Mouse (Mus musculus) ES-Bruce4 (cell line): ENCODE measurements around the gene En1. TPM values are rescaled to one million over a fixed set of nuclear protein-coding genes. Genes with fewer than 3 reads are reported as not detected.

Experiments
- H3K27ac ChIP-seq: 2 replicates; pipeline ENCODE4 v1.5.1; 2012; ENCODE audit warnings: low read length, inconsistent platforms; ENCODE audit not compliant: insufficient read depth
- H3K27me3 ChIP-seq: 2 replicates; pipeline ENCODE4 v1.6.1; 2012; ENCODE audit warnings: mild to moderate bottlenecking, low read length, inconsistent platforms; ENCODE audit not compliant: control insufficient read depth, poor library complexity, insufficient read depth, severe bottlenecking
- H3K36me3 ChIP-seq: 2 replicates; pipeline ENCODE4 v1.6.1; 2012; ENCODE audit warnings: inconsistent platforms, mild to moderate bottlenecking, low read length, moderate library complexity; ENCODE audit not compliant: control insufficient read depth, poor library complexity, insufficient read depth, severe bottlenecking
- H3K4me1 ChIP-seq: one replicate; pipeline ENCODE4 v1.8.1; 2011; ENCODE audit warnings: low read length; ENCODE audit not compliant: control insufficient read depth, insufficient read depth
- H3K4me3 ChIP-seq: 2 replicates; pipeline ENCODE4 v1.5.1; 2011; ENCODE audit warnings: low read depth, mild to moderate bottlenecking, low read length
- H3K9ac ChIP-seq: 2 replicates; pipeline ENCODE4 v1.6.1; 2012; ENCODE audit warnings: low read depth, mild to moderate bottlenecking, inconsistent platforms; ENCODE audit not compliant: poor library complexity, severe bottlenecking
- H3K9me3 ChIP-seq: replicated peaks from 2 replicates; pipeline ENCODE4 v1.6.1; 2012; ENCODE audit warnings: mild to moderate bottlenecking, low read length, inconsistent platforms; ENCODE audit not compliant: control insufficient read depth, poor library complexity, insufficient read depth, severe bottlenecking
- CTCF ChIP-seq: IDR thresholded peaks from one replicate; pipeline ENCODE4 v1.8.1; 2011; ENCODE audit warnings: low read depth, low read length
- EP300 ChIP-seq: IDR thresholded peaks from 2 replicates; pipeline ENCODE4 v1.6.1; 2011; ENCODE audit warnings: low read depth, low read length; ENCODE audit not compliant: insufficient read depth
- POLR2A ChIP-seq: IDR thresholded peaks from one replicate; pipeline ENCODE4 v1.8.1; 2011; ENCODE audit warnings: low read length; ENCODE audit not compliant: insufficient read depth
- polyA plus RNA-seq: library from polyadenylated mRNA; stranded (reverse); fragments of >200 nt; gene quantifications from 2 replicates; pipeline ENCODE4 v1.2.4, GENCODE M21; 2011; ENCODE audit warnings: low read depth; ENCODE audit not compliant: missing spikeins, insufficient read depth, insufficient read length

Gene En1
- polyA plus RNA-seq, 1 experiment = 0.61 TPM

DNA sequence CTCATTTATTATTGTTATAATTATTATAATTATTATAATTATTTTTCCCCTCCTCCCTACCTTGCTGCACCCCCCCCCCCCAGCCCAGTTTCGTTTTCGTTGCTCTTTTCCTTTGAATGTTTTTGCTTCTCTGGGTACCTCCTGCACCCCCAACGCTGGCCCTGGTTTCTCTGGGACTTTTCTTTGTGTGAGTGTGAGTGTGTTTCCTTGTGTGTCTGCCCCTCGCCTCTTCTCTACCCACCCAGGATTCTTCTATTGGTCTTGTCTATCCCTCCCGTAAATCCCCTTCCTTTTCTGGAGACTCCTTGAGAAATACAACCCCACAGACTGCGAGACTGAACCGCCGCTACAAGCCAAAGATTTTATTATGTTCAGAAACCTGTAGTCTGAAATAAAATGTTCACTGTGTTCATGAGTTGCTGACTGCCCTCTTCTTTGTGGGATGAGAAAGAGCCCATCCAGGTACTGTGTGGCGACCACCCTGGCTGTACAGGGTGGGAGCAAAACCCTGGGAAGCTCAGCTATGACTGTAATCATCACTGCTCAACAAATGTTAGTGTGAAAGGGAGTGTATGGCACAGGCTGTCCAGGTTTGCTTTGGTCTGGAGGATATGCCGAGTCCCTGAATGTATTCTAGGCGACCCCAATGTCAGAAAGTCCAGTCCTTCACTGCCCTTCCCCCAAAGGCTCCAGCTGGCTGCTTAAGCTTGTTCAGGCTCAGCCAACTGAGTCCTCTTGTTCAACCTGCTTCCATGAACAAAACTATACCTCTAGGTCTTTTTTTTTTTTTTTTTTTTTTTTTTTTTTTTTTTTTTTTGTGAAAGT lies 5.6 kb downstream of the En1 start:
- no peak overlapping the region for H3K27ac ChIP-seq

DNA sequence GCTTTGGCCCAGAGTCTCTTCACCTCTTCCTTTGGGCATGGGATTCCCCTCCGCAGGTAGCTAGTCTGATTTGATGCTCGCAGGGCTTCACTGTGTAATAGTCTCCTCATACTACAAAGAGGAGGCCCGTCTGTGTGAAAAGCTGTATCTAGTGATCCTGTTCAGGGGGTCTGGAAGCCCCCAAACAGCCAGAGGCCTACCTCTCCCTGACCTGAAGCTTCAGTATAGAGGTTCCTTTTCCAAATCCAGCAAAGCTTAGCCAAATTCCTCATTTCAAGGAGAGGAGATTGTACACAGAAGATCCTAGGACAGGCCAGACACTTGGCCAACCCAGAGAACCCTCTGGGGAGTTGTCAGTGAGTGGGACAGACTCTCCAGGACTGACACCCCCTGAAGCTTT lies 6.2 kb downstream of the En1 start:
- Histone ChIP-seq H3K36me3 (no peaks in the 10 kb centered on the region), H3K4me3 (no peak overlapping the region), H3K4me1 (no peaks in the 10 kb centered on the region), H3K27me3 (peaks cover 18% of the 10 kb centered on the region), H3K27ac (no peak overlapping the region), H3K9ac (no peak overlapping the region), H3K9me3 (no peaks in the 10 kb centered on the region)
- TF ChIP-seq EP300 = no peak
- no peak for TF ChIP-seq POLR2A
- TF ChIP-seq CTCF = no peak

More for the DNA sequence above, 5.6 kb downstream of the En1 start:
- Histone ChIP-seq H3K4me1 (no peaks in the 10 kb centered on the region), H3K9me3 (no peaks in the 10 kb centered on the region), H3K4me3 (no peak overlapping the region), H3K9ac (no peak overlapping the region), H3K36me3 (no peaks in the 10 kb centered on the region), H3K27me3 (peaks cover 23% of the 10 kb centered on the region)
- TF ChIP-seq CTCF (no peak), POLR2A (no peak), EP300 (no peak)

DNA sequence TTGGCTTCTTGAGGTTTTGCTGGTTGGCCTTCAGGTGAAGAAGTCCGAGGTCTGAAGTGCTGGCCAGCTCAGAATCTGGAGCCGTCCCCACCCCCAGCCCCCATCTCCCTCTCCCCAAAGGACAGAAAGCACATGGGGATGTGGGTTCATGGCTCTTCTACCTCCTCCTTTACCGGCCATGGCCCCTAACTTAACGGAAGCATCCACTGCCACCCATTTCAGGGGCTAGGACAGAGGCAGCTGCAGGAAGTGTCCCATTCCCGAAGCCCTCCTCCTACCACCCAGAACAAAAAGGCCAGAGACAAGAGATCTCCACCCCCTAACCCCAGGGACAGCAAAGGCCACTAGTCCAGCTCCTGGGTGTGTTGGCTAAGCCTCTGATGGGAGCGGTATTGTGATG lies 7.4 kb downstream of the En1 start:
- Histone ChIP-seq H3K4me1 (no peaks in the 10 kb centered on the region), H3K27me3 (peaks cover 13% of the 10 kb centered on the region), H3K27ac (no peak overlapping the region), H3K9ac (no peak overlapping the region), H3K9me3 (no peaks in the 10 kb centered on the region), H3K4me3 (no peak overlapping the region), H3K36me3 (no peaks in the 10 kb centered on the region)
- no peak for TF ChIP-seq EP300
- TF ChIP-seq POLR2A = no peak
- no peak for TF ChIP-seq CTCF

DNA sequence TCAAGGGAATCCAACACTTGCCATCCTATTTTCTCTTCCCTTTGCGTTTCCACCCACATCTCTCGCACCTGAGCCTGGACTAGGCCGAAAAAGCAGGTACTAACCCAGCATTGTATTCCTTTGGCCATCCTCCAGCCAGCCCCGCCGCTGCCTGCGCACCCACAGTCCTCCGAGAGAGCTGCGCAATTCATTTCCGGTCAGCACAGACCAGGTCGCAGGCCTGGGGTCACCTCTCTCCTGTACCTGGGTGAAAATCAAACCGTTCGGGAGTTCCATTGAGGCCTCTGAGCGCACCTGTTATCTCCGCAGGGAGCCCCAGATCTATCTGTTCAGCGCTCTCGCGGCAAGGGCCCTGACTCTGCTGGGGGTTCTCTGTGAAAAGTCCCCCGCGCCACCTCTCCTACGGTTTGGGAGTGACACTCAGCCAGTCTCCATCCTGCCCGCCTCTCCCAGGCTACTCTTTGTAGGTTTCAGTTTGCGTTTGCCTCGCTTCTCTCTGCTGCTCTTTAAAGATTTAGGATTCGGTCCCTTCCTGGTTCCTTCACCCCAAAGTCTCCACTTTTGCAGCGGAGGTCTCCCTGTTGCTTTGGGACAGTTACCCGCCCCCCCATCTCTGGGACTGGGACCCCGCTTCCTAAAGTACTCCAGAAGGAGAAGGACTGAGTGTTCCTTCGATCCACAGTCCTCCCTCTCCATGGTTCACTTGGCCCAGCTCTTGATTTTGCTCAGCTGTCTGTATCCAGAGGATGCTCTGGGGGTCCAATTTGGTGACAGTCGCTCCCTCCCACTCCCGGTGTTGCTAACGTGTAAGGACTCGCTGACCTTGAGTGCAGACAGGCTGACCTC lies 11.5 kb downstream of the En1 start:
- Histone ChIP-seq H3K9ac (no peak overlapping the region), H3K36me3 (no peaks in the 10 kb centered on the region), H3K4me1 (no peaks in the 10 kb centered on the region), H3K9me3 (no peaks in the 10 kb centered on the region), H3K4me3 (no peak overlapping the region; the same call in 1 of the 2 replicates), H3K27me3 (peaks cover 9% of the 10 kb centered on the region), H3K27ac (no peak overlapping the region)
- TF ChIP-seq CTCF (no peak), EP300 (no peak), POLR2A (no peak)

DNA sequence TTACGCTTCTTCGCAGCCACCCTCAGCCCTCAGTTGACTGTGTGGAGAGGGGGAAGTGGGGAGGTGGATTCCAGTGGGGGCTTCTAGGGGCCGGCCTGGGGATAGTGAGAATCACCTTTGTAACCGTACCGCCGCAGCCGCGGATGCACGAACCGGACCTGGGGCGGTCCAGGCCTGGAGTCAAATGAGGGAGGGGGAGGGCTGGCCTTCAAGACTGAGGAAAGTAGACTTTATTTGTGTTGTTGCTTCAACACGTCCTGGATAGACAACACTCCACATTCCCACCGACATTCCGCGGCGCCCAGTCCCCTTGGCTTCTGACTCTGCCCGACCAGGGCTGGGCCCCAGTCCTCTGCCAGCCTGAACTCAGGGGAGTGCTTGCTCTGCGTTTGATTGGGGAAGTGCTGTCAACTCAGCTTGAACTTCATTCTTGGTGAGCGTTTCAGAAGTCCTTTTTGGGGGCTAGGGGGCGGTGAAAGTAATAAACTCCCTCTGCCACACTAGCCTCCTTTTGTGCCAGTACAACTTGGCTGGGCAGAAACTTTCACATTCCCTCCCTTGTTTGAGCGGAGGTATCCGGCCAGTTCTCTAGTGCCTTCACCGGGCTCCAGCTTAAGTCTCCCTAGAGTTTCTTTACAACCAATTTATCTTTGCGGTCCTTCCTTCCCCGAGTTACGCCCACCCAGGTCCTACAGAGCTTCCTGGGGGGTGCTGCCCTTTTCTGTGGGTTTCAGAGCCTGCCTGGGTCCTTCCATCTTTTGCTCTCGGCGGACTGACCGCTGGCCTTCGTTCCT lies 12.3 kb downstream of the En1 start:
- TF ChIP-seq CTCF (no peak), EP300 (no peak), POLR2A (no peak)
- Histone ChIP-seq H3K9ac (no peak overlapping the region), H3K4me1 (no peaks in the 10 kb centered on the region), H3K4me3 (no peak overlapping the region), H3K36me3 (no peaks in the 10 kb centered on the region), H3K27ac (no peak overlapping the region), H3K9me3 (no peaks in the 10 kb centered on the region), H3K27me3 (peaks cover 9% of the 10 kb centered on the region)
